Mouse (Mus musculus): ENCODE data around the gene Smu1. TPM values are rescaled to one million over a fixed set of nuclear protein-coding genes. Genes with fewer than 3 reads are reported as not detected.

The Smu1 gene
- 71.0 TPM for total RNA-seq (2023)

GRCm38 (mm10) chr4:40757780-40758420 lies at the start of gene Smu1:
Smu1 (minus strand) TSS chr4:40757923.

GRCm38 (mm10) chr4:40722011-40722666 lies 35.6 kb downstream of the Smu1 start, which contains the start of gene Dnaja1:
Dnaja1 (plus strand) TSS chr4:40722150.

GRCm38 (mm10) chr4:40702797-40703709 lies 54.7 kb downstream of the Smu1 start, which contains the start of gene Aptx:
Aptx (minus strand) TSS chr4:40703194.

Other genes with a start within 250 kb of the Smu1 start
- gene Aptx, start 54.7 kb downstream of the Smu1 start, total RNA-seq (2023) = 21.7 TPM
- 543 TPM for gene Dnaja1, start 35.8 kb downstream of the Smu1 start, total RNA-seq (2023)
- 71.0 TPM for gene B4galt1, start 96.1 kb upstream of the Smu1 start, total RNA-seq (2023)
- gene Spink4, start 162.1 kb upstream of the Smu1 start, total RNA-seq (2023) = not detected
- 66.7 TPM for gene Bag1, start 190.4 kb upstream of the Smu1 start, total RNA-seq (2023)
- gene Chmp5, start 190.5 kb upstream of the Smu1 start, total RNA-seq (2023) = 25.8 TPM
- gene Nfx1, start 213.0 kb upstream of the Smu1 start, total RNA-seq (2023) = 96.7 TPM

Data from CD4-positive naive resting alpha-beta T cell, adult 57 days (primary cell).